Comparison of ENCODE assay signal across 8 mouse cellular contexts in genomic region chr8:128551421-128552139, GRCm38 (mm10).
DNase-seq lines count a peak whose midpoint lies in the region; ATAC-seq and TF ChIP-seq lines count a peak whose summit lies in the region.

No protein-coding gene starts in this region.

- DNase-seq in midbrain, embryonic 10.5 days (ENCODE audit: low spot score), result peak; percentile 66
- peak; percentile 46 to 63 for DNase-seq in cerebellum, adult 2 months
- DNase-seq in forelimb bud, embryonic 11.5 days (ENCODE audit: low read depth, low spot score), result peak; percentile 63
- DNase-seq in limb, embryonic 11.5 days (ENCODE audit: low spot score), result peak; percentile 79

- no peaks in the 10 kb centered on the region for H3K27me3 ChIP-seq in midbrain, embryonic 10.5 days (ENCODE audit: low read depth, poor library complexity, severe bottlenecking)
- no peaks in the 10 kb centered on the region for H3K27me3 ChIP-seq in midbrain, embryonic 13.5 days
- no peaks in the 10 kb centered on the region for H3K27me3 ChIP-seq in cerebellum, adult 2 months (ENCODE audit: control insufficient read depth, insufficient read depth, low read length)
- H3K27me3 ChIP-seq in limb, embryonic 11.5 days (ENCODE audit: control insufficient read depth, insufficient read depth, low read length), result no peaks in the 10 kb centered on the region
- H3K27me3 ChIP-seq in neural tube, embryonic 14.5 days (ENCODE audit: control insufficient read depth, insufficient read depth, low read length), result no peaks in the 10 kb centered on the region
- no peaks in the 10 kb centered on the region for H3K27me3 ChIP-seq in testis, adult 2 months (ENCODE audit: control insufficient read depth, insufficient read depth, low read length)

- no peak overlapping the region for H3K9ac ChIP-seq in midbrain, embryonic 13.5 days (replicated peaks)
- no peak overlapping the region for H3K9ac ChIP-seq in limb, embryonic 11.5 days (ENCODE audit: low read length)
- no peak overlapping the region for H3K9ac ChIP-seq in neural tube, embryonic 14.5 days (replicated peaks; ENCODE audit: low read depth, low read length)

- H3K4me1 ChIP-seq in midbrain, embryonic 10.5 days, result no peaks in the 10 kb centered on the region
- no peaks in the 10 kb centered on the region for H3K4me1 ChIP-seq in midbrain, embryonic 13.5 days (replicated peaks)
- H3K4me1 ChIP-seq in cerebellum, adult 2 months (ENCODE audit: control insufficient read depth, insufficient read depth, low read length), result no peaks in the 10 kb centered on the region
- no peaks in the 10 kb centered on the region for H3K4me1 ChIP-seq in limb, embryonic 11.5 days (ENCODE audit: control insufficient read depth, insufficient read depth, low read length)
- H3K4me1 ChIP-seq in neural tube, embryonic 14.5 days (ENCODE audit: control insufficient read depth, insufficient read depth, low read length), result no peaks in the 10 kb centered on the region
- H3K4me1 ChIP-seq in testis, adult 2 months (ENCODE audit: control insufficient read depth, insufficient read depth, low read length), result no peaks in the 10 kb centered on the region

- H3K4me2 ChIP-seq in midbrain, embryonic 13.5 days (replicated peaks), result no peak overlapping the region
- H3K4me2 ChIP-seq in limb, embryonic 11.5 days (ENCODE audit: low read depth, severe bottlenecking), result no peak overlapping the region
- H3K4me2 ChIP-seq in neural tube, embryonic 14.5 days (ENCODE audit: low read depth, low read length), result no peak overlapping the region

- no peaks in the 10 kb centered on the region for H3K9me3 ChIP-seq in midbrain, embryonic 10.5 days (replicated peaks)
- no peaks in the 10 kb centered on the region for H3K9me3 ChIP-seq in midbrain, embryonic 13.5 days
- no peaks in the 10 kb centered on the region for H3K9me3 ChIP-seq in limb, embryonic 11.5 days (ENCODE audit: control insufficient read depth, low read length)
- no peaks in the 10 kb centered on the region for H3K9me3 ChIP-seq in neural tube, embryonic 14.5 days (ENCODE audit: control insufficient read depth, low read length)

- H3K36me3 ChIP-seq in midbrain, embryonic 10.5 days, result no peaks in the 10 kb centered on the region
- no peaks in the 10 kb centered on the region for H3K36me3 ChIP-seq in midbrain, embryonic 13.5 days
- no peaks in the 10 kb centered on the region for H3K36me3 ChIP-seq in limb, embryonic 11.5 days (ENCODE audit: control insufficient read depth, insufficient read depth, low read length)
- no peaks in the 10 kb centered on the region for H3K36me3 ChIP-seq in neural tube, embryonic 14.5 days (ENCODE audit: control insufficient read depth, insufficient read depth, low read length)
- no peaks in the 10 kb centered on the region for H3K36me3 ChIP-seq in testis, adult 2 months (ENCODE audit: control insufficient read depth, insufficient read depth, low read length)

- WGBS in midbrain, embryonic 10.5 days, result 58% methylated on average over 15 of the region's 15 CpGs
- WGBS in midbrain, embryonic 13.5 days, result 52% methylated on average over 15 of the region's 15 CpGs
- WGBS in cerebellum, adult 2 months, result 22% methylated on average over 15 of the region's 15 CpGs
- whole genome bisulfite sequencing in limb, embryonic 11.5 days, result 59% methylated on average over 15 of the region's 15 CpGs
- WGBS in neural tube, embryonic 14.5 days, result 44% methylated on average over 15 of the region's 15 CpGs

- H3K27ac ChIP-seq in midbrain, embryonic 10.5 days (replicated peaks), result no peak overlapping the region
- H3K27ac ChIP-seq in midbrain, embryonic 13.5 days, result no peak overlapping the region
- no peak overlapping the region for H3K27ac ChIP-seq in cerebellum, adult 2 months (ENCODE audit: insufficient read depth, low read length)
- no peak overlapping the region for H3K27ac ChIP-seq in limb, embryonic 11.5 days (replicated peaks; ENCODE audit: low read depth, low read length)
- no peak overlapping the region for H3K27ac ChIP-seq in neural tube, embryonic 14.5 days (ENCODE audit: low read depth, low read length)
- H3K27ac ChIP-seq in testis, adult 2 months (ENCODE audit: control insufficient read depth, insufficient read depth, low read depth, low read length), result no peak overlapping the region

- TF ChIP-seq POLR2A in cerebellum, adult 2 months (IDR thresholded peaks at IDR 0.05; ENCODE audit: borderline replicate concordance, insufficient read depth, low read length), result no peak
- no peak for TF ChIP-seq POLR2A in testis, adult 2 months (IDR thresholded peaks at IDR 0.05; ENCODE audit: control insufficient read depth, low read depth, low read length)

- no peak for ATAC-seq in midbrain, embryonic 13.5 days
- peak; percentile 44 for ATAC-seq in inflammation-experienced regulatory T-cells, adult 6 months
- ATAC-seq in limb, embryonic 11.5 days (ENCODE audit: insufficient number of reproducible peaks, low FRiP score, low TSS enrichment, low read depth), result no peak
- peak; percentile 56 for ATAC-seq in neural tube, embryonic 14.5 days (ENCODE audit: low read depth)

- peak; percentile 72 for TF ChIP-seq CTCF in cerebellum, adult 2 months (IDR thresholded peaks at IDR 0.05; ENCODE audit: borderline replicate concordance, insufficient read depth, low read depth, low read length)
- TF ChIP-seq CTCF in testis, adult 2 months (IDR thresholded peaks at IDR 0.05; ENCODE audit: control insufficient read depth, insufficient read depth, insufficient replicate concordance, low read depth, low read length), result peak; percentile 82; the same call in 1 of the 2 replicates

- H3K4me3 ChIP-seq in midbrain, embryonic 10.5 days, result no peak overlapping the region
- no peak overlapping the region for H3K4me3 ChIP-seq in midbrain, embryonic 13.5 days (replicated peaks)
- no peak overlapping the region for H3K4me3 ChIP-seq in cerebellum, adult 2 months (replicated peaks; ENCODE audit: insufficient read depth, low read depth, low read length)
- H3K4me3 ChIP-seq in limb, embryonic 11.5 days (ENCODE audit: low read depth, low read length), result no peak overlapping the region
- H3K4me3 ChIP-seq in neural tube, embryonic 14.5 days (ENCODE audit: low read depth, low read length), result no peak overlapping the region
- H3K4me3 ChIP-seq in testis, adult 2 months (ENCODE audit: control insufficient read depth, low read depth, low read length), result no peak overlapping the region

Comparison
In these comparisons a context has a peak if more than half of its experiments do, and no peak if none do; other contexts are left out.
1. ATAC-seq: peak in inflammation-experienced regulatory T-cells, adult 6 months (single experiment) and neural tube, embryonic 14.5 days (single experiment); none in midbrain, embryonic 13.5 days (single experiment) and limb, embryonic 11.5 days (single experiment).
2. Peak in every context shown above with its lines, with median percentiles within 50 percentile points of each other: DNase-seq.